Mouse (Mus musculus) olfactory bulb, adult 2 months (tissue): ENCODE data around the gene Ttc9c.

Experiments
- CTCF ChIP-seq: fragments of 200-500 bp; IDR thresholded peaks from 2 replicates; pipeline ENCODE4 v1.5.1; 2012; ENCODE audit warnings: low read depth, mild to moderate bottlenecking, low read length, moderate library complexity; ENCODE audit not compliant: insufficient read depth
- POLR2A ChIP-seq: fragments of 200-500 bp; IDR thresholded peaks from 2 replicates; pipeline ENCODE4 v1.6.1; 2012; ENCODE audit warnings: mild to moderate bottlenecking, low read depth, low read length, moderate library complexity; ENCODE audit not compliant: insufficient read depth

DNA sequence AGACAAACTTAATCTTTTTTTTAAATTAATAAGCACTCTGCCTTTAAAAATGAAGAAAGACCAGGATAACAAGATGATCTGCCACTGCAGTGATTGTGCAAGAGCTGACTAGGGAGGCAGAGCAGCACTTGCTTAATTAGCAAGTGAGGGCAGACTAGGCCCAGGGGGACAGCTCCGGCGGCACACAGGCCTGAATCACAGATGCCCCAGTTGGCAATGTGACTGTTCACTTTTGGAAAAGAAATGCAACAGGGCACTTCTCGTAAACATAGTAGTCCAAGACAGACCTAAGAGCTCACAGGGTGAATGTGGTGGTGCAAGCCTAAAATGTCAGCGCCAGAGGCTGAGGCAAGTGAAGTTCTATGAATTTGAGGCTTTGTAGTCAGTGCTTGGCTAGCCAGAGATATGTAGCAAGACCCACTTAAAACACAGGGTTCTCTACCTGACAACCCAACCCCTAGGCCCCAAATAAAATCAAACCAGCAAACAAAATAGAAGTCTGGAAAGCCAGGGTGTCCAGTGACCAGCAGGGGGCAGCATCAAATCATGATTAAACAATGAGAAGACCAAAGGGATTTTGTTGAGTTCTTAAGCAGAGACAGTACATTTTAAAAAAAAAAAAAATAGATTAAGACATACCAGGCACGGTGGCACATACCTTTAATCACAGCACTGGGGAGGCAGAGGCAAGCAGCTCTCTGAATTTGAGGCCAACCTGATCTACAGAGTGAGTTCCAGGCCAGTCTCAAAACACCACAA, 25.4 kb upstream of the Ttc9c start:
- no peak for TF ChIP-seq CTCF
- no peak for TF ChIP-seq POLR2A
